Mouse (Mus musculus) olfactory bulb, adult 2 months (tissue): ENCODE measurements around the gene Adgre5. TPM values are rescaled to one million over a fixed set of nuclear protein-coding genes. Genes with fewer than 3 reads are reported as not detected.

ENCODE experiments used
- H3K27ac ChIP-seq: fragments of 200-500 bp; 2 replicates; pipeline ENCODE4 v1.5.1; 2012; ENCODE audit warnings: low read depth, low read length; ENCODE audit not compliant: insufficient read depth
- H3K4me1 ChIP-seq: fragments of 200-500 bp; 2 replicates; pipeline ENCODE4 v1.6.1; 2012; ENCODE audit warnings: low read length; ENCODE audit not compliant: control insufficient read depth, insufficient read depth
- H3K4me3 ChIP-seq: fragments of 200-500 bp; 2 replicates; pipeline ENCODE4 v1.5.1; 2012; ENCODE audit warnings: mild to moderate bottlenecking, low read depth, low read length, moderate library complexity; ENCODE audit not compliant: insufficient read depth
- CTCF ChIP-seq: fragments of 200-500 bp; IDR thresholded peaks from 2 replicates; pipeline ENCODE4 v1.5.1; 2012; ENCODE audit warnings: low read depth, mild to moderate bottlenecking, low read length, moderate library complexity; ENCODE audit not compliant: insufficient read depth
- POLR2A ChIP-seq: fragments of 200-500 bp; IDR thresholded peaks from 2 replicates; pipeline ENCODE4 v1.6.1; 2012; ENCODE audit warnings: mild to moderate bottlenecking, low read depth, low read length, moderate library complexity; ENCODE audit not compliant: insufficient read depth
- WGBS: fragments of 180-500 bp; shearing (Covaris S2); methylation state at CpG from one replicate; pipeline ENCODE4 v1.1.7; 2018; 5-methylcytosine and 5-hydroxymethylcytosine counted together
- polyA plus RNA-seq: library from polyadenylated mRNA; stranded (reverse); fragments of >200 nt; gene quantifications from 2 replicates; pipeline ENCODE4 v1.2.4, GENCODE M21; 2012; ENCODE audit warnings: low replicate concordance; ENCODE audit not compliant: missing spikeins, insufficient read depth, insufficient read length

Gene Adgre5
- not detected in 2 replicates for polyA plus RNA-seq

DNA sequence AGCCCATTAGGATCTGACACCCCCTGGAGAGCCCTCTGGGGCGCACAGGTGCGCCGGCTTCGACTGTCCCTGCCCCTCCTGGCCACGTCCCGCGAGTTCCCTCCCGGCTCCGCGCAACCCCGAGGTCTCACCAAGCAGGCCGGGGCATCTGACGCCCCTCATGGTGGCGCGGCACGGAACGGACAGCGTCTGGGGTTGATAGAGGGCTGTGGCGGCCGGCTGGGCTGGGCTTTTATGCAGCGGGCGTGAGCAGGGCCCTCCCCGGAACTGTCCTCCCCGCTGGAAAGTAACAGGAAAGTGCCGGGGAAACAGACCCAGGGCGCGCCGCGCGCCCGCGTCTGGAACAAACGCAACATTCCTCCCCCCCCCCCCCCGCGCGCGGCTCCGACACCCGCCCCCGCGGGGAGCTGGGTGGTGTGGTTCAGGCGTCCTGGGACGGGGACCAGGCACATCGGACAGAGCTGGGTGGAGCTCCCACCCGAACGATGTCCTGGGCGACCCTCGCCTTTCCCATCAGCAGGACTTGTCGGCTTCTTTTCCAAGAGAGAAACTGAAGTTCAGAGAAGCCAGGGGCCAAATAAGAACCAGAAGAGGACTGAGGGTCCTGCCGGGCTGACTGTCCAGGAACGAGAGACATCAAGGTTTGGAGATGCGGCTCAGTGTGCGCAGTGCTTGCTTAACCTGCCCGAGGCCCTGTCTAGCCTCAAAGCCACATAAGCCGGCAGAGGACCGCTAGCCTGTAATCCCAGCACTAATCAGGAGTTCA, at the start of gene Adgre5:
Gene Adgre5, minus strand, starts transcription at position 351 of the 766 bp plus-strand sequence.
- TF ChIP-seq POLR2A (no peak), CTCF (no peak)
- H3K4me3 ChIP-seq = peak within 1 kb of the TSS; percentile 37
- WGBS = 6% methylated on average over 49 of the region's 56 CpGs
- H3K27ac ChIP-seq = no peak within 1 kb of the TSS
- H3K4me1 ChIP-seq = peaks cover 17% of the 10 kb centered on the region

DNA sequence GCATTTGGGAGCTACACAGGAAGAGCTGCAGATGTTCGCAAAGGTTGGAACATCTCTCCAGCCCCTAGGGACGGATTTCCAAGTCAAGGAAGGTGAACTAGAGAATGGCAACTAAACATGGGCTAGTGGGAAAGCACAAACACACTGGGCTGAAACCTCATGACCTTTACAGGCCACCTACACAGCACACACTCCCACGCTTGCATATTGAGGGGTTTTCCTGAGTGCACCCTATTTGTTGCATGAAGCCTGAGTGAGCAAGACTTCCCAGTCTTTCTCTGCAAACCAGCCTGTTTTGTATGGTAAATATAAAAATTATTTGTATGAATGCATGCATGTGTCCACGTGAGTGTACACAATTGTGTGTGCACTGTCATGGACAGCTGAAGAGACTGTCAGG, 48.7 kb upstream of the Adgre5 start:
- WGBS = 91% methylated on average over 4 of the region's 4 CpGs
- TF ChIP-seq CTCF = no peak
- Histone ChIP-seq H3K4me3 (no peak overlapping the region), H3K27ac (no peak overlapping the region), H3K4me1 (peaks cover 5% of the 10 kb centered on the region)

DNA sequence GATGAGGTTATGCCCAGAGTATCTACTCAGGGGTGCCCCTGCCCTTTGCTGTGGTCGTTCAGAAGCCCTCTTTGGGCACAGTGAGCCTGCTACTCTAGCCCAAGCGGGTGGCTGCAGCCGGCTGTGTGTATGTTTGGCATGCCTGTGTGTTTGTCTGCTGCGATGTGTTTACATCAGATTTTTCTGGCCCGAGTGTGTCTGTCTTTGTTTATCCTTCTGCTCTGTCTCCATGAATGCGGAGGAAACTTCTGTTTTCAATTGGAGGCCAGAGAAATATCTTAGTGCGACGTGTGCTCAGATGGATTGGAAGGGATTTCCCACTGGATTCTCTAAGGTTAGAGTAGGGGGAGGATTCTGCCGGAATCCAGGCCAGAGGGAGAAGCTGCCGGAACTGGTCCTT, 43.9 kb upstream of the Adgre5 start:
- WGBS = 80% methylated on average over 10 of the region's 10 CpGs
- H3K4me1 ChIP-seq = peaks cover 16% of the 10 kb centered on the region
- TF ChIP-seq POLR2A (no peak), CTCF (no peak)
- H3K27ac ChIP-seq = no peak overlapping the region
- no peak overlapping the region for H3K4me3 ChIP-seq

GRCm38 (mm10) chr8:83782832-83783558, 41.9 kb upstream of the Adgre5 start:
- Histone ChIP-seq H3K4me3 (peak overlapping the region; percentile 1; the same call in 1 of the 2 replicates), H3K27ac (no peak overlapping the region), H3K4me1 (peaks cover 19% of the 10 kb centered on the region)
- 11% methylated on average over 28 of the region's 28 CpGs for WGBS
- TF ChIP-seq CTCF (peak; percentile 94), POLR2A (no peak)

GRCm38 (mm10) chr8:83779610-83780009, 38.5 kb upstream of the Adgre5 start:
- H3K4me1 ChIP-seq = peaks cover 19% of the 10 kb centered on the region
- WGBS = 76% methylated on average over 5 of the region's 5 CpGs
- no peak overlapping the region for H3K27ac ChIP-seq
- TF ChIP-seq POLR2A = no peak
- no peak for TF ChIP-seq CTCF
- H3K4me3 ChIP-seq = no peak overlapping the region

DNA sequence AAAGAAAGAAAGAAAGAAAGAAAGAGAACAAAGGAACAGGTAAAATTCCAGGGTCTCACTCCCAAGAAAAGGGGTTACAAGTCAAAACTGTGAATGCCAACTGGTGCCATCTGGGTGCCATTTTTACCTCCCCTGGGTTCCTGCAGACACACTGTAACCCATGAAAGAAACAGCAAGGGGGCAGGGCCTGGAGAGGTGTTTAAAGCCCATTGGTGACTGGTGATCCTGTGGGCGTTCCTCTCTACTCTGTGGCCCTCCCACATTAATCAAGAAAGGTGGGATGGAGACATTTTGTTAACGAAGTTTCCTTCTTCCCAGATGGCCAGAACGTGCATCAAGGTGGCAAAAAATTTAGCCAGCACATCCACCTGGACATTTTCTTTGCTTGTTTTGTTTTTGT, 36.9 kb upstream of the Adgre5 start:
- no peak overlapping the region for H3K4me3 ChIP-seq

DNA sequence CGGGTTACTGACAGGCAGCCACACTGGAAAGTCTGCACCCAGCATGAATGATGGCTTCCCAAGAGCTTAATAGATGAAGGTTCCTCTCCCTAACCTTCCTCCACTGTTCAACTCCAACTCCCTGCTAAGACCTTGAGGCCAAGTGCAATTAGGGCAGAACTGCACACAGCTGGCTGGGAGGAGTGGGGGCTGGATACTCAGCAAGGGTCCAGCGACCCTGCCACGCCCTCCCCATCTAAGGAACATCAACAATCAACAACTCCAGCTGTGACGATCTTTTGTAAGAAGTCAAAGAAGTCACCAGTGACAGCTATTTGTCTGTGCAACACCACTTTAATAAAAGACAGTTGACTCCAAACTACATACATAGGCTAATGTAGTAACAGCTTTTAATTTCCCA, 35.5 kb upstream of the Adgre5 start:
- Histone ChIP-seq H3K4me3 (no peak overlapping the region), H3K4me1 (peaks cover 31% of the 10 kb centered on the region), H3K27ac (no peak overlapping the region)
- 47% methylated on average over 4 of the region's 4 CpGs for WGBS
- TF ChIP-seq POLR2A (no peak), CTCF (no peak)

More for the DNA sequence above, 36.9 kb upstream of the Adgre5 start:
- WGBS = 81% methylated on average over 3 of the region's 3 CpGs
- TF ChIP-seq POLR2A (no peak), CTCF (no peak)
- H3K27ac ChIP-seq = no peak overlapping the region
- peaks cover 27% of the 10 kb centered on the region for H3K4me1 ChIP-seq

GRCm38 (mm10) chr8:83774221-83774620, 33.1 kb upstream of the Adgre5 start:
- WGBS = 43% methylated on average over 2 of the region's 2 CpGs
- H3K4me3 ChIP-seq = no peak overlapping the region
- H3K4me1 ChIP-seq = peaks cover 16% of the 10 kb centered on the region
- no peak overlapping the region for H3K27ac ChIP-seq
- TF ChIP-seq CTCF = no peak
- no peak for TF ChIP-seq POLR2A

DNA sequence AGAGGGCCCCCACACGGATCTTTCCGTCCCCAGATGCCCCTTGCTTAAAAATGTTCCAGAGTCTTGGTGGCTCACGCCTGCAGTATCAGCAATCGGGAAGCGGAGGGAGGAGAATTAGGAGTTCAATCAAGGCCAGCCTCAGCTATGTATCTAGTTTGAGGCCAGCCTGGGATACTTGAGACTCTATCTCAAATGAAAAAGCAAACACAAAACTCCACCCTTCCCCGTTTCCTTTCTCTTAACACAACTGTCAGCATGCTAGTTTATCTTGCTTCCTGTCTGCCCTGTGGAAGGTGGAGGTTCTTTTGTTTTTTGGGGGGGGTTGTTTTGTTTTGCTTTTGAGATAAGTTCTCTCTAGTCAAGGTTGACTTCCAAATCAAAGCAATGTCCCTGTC, 32.3 kb upstream of the Adgre5 start:
- H3K4me3 ChIP-seq = no peak overlapping the region
- TF ChIP-seq POLR2A = no peak
- H3K27ac ChIP-seq = no peak overlapping the region
- WGBS = 39% methylated on average over 6 of the region's 6 CpGs
- peaks cover 16% of the 10 kb centered on the region for H3K4me1 ChIP-seq
